Mouse (Mus musculus) cerebellum, adult 18-20 months (tissue): ENCODE measurements around the gene Kcnh2.

ENCODE experiments used
- DNase-seq, 2 experiments: peaks; one replicate each; pipeline ENCODE4 v3.0.0; 2021

The Kcnh2 gene

DNA sequence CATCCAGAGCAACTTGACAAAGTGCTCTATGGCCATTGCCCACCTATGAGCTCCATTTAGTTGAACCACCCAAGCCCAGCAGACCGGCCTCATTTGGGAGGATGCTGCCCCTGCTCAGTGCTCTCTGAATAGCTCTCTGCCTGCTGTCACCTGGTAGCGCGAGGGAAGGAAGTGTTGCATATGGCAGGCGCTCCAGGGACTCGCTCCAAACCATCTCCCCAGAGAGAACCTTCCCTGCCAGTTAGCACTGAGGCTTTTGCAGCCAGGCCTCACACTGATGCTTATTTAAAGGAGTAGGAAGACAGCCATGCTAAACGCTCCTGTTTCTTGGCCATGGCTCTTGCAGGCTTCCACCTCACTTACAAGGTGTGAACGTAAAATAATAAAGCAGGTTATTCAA is 42.8 kb downstream of the Kcnh2 start:
- DNase-seq, result no peak

DNA sequence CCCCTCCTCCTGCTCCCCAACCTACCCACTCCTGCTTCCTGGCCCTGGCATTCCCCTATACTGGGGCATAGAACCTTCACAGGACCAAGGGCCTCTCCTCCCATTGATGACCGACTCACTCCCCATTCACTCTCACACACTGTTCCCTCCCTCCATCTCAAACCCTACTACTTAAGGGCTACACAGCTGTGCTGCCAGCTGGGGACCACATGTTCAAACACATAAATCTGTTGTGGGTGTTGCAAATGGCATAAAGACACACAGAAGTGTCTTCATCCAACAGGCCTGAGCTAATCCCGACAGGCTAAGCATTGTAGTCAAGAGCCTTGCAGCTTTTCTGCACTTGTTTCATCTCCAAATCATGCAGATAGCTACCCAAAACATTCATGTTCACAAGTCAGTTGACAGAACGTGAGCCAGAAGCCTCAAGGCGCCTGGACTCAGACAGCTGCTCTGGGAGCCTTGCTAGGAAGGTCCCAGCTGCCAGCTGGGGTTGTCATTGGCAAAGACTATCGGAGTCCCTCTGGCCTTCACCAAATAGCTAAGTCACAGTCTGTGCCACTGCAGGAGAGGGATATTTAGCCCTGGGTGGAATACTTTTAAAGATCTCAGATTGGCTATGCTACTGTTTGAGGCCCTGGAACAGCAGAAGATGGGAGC is 44.2 kb downstream of the Kcnh2 start:
- no peak for DNase-seq

GRCm38 (mm10) chr5:24303199-24303598 is 48.2 kb downstream of the Kcnh2 start:
- no peak for DNase-seq

DNA sequence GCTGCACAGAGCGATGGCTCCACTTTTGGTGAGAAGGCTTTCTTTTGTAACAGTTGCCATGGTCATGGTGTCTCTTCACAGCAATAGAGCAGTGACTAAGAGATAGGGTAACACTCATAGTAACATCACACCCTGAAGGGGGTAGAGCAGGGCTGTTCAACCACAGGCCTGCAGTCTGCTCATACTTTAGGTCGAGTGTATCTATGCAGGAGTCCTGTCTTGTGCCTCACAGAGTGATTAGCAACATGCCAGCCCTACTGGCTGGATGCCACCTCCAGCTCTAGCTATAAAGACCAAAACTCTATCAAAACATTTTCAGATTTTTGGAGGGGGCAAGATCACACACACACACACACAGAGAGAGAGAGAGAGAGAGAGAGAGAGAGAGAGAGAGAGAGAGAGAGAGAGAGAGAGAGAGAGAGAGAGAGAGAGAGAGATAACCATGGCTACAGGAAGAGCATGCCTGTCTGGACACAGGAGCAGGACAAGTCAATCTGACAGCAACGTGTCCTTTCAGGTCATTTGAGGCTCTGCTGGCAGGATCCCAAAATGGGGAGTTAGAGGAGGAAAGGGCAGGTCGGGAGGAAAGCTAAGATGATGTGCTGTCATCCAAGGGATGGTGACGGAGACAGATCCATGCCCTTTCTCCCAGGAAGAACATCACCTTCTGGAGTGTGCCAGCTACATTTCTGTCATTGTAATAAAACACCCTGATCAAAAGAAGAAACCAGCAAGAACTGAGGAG is 51.4 kb downstream of the Kcnh2 start:
- DNase-seq, result no peak

DNA sequence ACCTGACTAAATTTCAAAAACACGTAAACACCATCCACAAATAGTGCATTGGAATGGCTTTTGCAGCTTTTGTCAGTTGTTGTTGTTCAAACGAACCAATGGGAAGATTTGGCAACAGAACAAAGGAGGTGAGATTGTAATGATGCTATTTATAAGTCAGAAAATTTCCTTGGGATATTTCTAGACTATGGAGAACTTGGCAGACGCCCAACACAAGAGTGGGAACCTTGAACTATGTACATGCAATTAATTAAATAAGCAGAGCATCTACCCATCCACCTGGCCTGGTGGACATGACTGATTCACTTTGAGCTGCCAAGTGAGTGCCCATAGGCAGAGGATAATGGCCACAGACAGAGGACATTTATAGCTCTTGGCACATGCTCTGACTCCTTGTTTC is 59.5 kb downstream of the Kcnh2 start:
- no peak for DNase-seq

DNA sequence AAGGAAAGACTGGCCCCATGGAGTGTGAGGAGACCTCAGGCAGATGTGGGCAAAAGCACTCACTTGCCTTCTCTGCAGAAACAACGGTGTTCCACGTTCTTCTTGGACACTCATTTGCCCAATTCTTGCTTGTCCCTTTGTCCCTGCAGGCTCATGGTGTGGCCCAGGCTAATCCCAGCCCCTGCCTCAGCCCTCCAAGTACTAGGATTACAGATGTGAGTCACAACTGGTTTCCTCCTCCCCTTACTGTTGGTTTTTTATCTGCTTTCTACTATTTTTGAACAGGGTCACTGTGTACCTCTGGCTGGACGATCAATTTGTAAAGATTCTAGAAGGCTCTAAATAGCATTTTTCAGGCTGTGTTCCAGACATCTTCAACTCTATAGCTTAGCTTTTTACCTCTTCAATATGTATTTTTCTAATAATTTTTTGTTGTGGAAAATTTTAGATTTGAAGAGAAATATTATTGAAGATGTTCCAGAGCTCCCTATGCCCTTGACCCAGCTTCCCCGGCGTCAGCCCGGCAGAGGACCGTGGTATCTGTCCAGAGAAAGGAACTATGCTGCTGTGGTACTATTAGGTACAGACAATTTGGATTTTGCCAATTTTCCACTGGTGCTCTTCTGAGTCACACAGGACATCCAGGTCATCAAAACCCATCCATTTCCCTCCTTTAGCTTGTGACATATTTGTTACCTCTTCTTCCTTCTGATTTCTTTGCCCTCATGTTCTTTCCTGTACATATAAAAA is 65.0 kb downstream of the Kcnh2 start:
- no peak for DNase-seq

DNA sequence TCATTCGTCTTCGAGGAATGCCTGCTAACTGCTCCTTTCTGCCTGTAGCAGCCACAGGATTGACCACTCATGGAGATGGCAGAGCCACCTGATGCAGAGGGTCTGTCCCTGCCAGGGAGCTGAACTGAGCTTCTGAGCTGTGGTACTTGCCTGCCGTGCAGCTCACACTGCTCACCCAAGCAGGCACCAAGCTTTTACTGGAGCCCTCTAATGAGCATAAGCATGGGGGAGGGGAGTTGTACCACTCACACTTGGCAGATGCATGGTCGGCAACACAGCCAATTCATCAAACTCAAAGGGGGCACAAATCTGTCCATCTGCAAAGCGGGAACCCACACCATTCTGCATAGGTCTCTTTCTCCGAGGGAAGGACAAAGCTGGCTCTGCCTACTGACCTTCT is 67.3 kb downstream of the Kcnh2 start:
- DNase-seq, result no peak

GRCm38 (mm10) chr5:24283181-24283580 is 68.2 kb downstream of the Kcnh2 start:
- DNase-seq, result no peak

GRCm38 (mm10) chr5:24280523-24280922 is 70.9 kb downstream of the Kcnh2 start:
- no peak for DNase-seq

DNA sequence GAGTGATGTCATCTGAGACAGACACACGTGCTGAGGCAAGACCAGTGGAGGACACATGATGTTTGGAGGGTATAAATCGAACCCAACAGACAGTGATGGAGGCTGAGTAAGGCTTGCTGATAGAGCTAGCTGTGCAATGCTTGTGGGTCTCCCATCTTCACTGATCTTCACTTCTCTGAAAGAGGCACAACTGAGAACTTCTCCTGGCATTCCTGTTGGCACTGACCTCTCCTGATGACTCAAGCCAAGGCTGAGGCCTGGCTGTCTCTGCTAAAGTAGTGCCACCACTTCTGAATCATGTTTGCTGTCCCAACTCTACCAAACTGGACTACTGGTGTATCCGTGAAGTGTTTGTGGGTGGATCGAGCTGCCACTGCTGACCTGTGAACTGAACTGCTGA is 71.9 kb downstream of the Kcnh2 start:
- DNase-seq, result no peak

GRCm38 (mm10) chr5:24278206-24278605 is 73.2 kb downstream of the Kcnh2 start:
- DNase-seq, result no peak

DNA sequence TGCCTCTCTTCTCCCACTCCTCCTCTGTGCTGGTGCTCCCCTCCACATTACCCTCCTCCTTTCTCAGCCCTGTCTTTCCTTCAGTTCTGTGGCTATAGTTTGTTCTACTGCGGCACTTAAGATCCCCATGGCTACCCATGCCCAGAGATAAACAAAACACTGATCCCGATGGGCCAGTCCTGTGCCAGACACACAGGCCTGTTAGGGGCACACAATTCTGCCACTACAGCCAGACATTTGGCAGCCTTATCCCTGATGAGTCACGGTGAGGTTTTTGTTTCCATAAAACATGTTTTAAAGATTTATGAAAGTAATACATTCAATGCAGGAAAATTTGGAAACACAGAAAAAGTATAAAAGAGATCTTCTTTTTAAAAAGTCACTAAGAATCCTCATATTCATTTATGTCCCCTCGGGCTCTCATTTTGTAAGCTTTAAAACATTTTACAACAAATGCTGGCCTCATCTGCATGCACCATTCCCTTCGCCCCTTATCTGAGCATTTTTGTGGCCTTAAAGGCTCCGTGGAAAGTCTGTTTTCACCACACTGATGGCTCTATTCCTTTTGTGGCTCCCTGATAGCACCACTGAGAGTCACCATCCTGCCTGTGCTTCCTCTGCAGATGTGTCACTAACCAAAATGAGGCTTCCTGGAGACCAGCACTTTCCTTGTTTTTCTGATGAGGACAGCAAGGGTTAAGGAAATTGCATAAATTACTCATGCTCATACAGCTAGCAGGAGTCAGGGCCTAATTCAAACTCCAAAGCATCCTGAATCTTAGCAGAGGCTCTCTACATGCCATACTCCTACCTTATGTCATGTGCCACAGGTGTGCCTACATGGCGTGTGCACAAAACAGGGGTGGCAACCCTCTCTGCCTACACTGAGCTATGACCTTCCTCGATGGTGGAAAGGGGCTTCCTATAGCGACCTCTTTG is 77.5 kb downstream of the Kcnh2 start:
- no peak for DNase-seq

DNA sequence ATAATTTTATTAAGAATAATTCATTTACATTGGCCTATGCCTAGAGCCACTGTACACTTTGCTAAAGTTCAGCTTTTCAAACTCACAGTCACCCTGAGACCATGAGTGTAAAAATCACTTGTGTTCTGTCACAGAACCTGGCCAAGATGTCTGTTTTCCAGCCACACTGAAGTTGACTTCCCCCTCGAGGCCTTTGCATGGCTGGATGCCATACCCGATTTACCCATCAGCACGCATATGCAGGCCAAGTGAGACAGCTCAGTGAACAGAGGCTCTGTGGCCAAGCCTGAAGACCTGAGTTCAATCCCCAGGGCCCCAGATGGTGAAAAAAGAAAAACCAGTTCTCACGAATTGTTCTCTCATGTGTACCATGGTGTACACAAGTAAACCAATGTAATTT is 80.5 kb downstream of the Kcnh2 start:
- DNase-seq, result no peak
